Mouse (Mus musculus) testis, adult 2 months (tissue): ENCODE measurements around the gene Nectin4. TPM values are rescaled to one million over a fixed set of nuclear protein-coding genes. Genes with fewer than 3 reads are reported as not detected.
A peak's percentile ranks its signal among the peaks of the same experiment; 100 is the strongest.

Source experiments
- H3K27ac ChIP-seq: fragments of 200-500 bp; 2 replicates; pipeline ENCODE4 v1.5.1; 2012; ENCODE audit warnings: low read depth, low read length; ENCODE audit not compliant: control insufficient read depth, insufficient read depth
- H3K27me3 ChIP-seq: fragments of 200-500 bp; 2 replicates; pipeline ENCODE4 v1.6.1; 2012; ENCODE audit warnings: mild to moderate bottlenecking, low read length, moderate library complexity; ENCODE audit not compliant: control insufficient read depth, insufficient read depth
- H3K36me3 ChIP-seq: fragments of 200-500 bp; 2 replicates; pipeline ENCODE4 v1.6.1; 2012; ENCODE audit warnings: mild to moderate bottlenecking, low read length; ENCODE audit not compliant: control insufficient read depth, insufficient read depth
- H3K4me1 ChIP-seq: fragments of 200-500 bp; 2 replicates; pipeline ENCODE4 v1.6.1; 2012; ENCODE audit warnings: low read length; ENCODE audit not compliant: control insufficient read depth, insufficient read depth
- H3K4me3 ChIP-seq: fragments of 200-500 bp; 2 replicates; pipeline ENCODE4 v1.5.1; 2012; ENCODE audit warnings: low read depth, mild to moderate bottlenecking, low read length, moderate library complexity, mixed read lengths; ENCODE audit not compliant: control insufficient read depth
- CTCF ChIP-seq: fragments of 200-500 bp; IDR thresholded peaks from 2 replicates; pipeline ENCODE4 v1.5.1; 2012; ENCODE audit warnings: low read depth, mild to moderate bottlenecking, inconsistent platforms, low read length, moderate library complexity; ENCODE audit not compliant: control insufficient read depth, insufficient read depth, insufficient replicate concordance
- POLR2A ChIP-seq: fragments of 200-500 bp; IDR thresholded peaks from 2 replicates; pipeline ENCODE4 v1.6.1; 2012; ENCODE audit warnings: low read depth, mild to moderate bottlenecking, inconsistent platforms, low read length, moderate library complexity; ENCODE audit not compliant: control insufficient read depth
- polyA plus RNA-seq: library from polyadenylated mRNA; depleted of rRNA; stranded (reverse); fragments of >200 nt; gene quantifications from 2 replicates; pipeline ENCODE4 v1.2.3, GENCODE M21; 2012

Gene Nectin4
- polyA plus RNA-seq, 1 experiment: 8.5 TPM

DNA sequence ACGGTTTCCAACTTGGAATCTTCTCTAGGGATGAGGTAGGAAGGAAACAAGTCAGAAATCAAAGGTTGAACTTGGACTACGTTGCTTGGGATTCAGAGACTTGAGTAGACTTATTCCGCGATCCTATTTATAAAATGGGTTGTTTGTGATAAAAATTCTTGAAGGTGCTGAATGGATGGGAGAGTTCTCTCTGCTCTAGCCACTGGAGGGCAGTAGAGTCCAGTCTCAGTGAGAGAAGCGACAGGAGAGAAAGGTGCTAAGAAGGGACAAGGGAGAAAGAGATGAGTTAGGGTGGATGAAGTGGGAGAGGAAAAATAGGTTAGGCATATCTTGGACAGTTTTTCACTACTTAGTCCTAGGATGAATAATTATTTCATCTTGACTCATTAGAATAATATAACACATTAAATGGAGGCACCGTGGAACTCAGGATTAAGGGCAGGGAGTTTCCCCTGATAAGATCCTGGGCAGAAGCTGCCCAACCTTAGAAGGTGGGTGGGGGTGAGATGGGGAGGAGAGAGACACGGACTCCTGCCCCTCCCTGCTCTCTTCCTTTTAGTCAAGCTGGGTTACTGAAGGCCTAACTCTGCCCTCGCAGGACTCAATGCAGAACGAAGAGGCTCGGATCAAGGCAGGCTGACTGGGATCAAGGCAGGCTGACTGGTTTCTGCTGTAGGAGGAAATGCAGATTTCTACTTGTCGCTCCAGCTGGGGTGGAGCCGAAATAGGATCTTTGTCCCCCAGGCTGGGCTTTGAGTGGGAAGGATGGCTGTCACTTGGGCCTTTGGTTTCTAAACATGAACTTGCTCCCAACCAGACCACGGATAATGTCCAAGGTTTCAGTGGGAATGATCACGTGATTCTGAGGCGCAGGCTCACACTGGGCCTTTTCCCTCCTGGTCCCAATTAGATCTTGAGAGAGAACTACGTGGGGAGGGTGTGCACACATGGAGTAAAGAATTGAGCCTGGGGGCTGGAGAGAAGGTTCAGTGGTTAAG is 8.5 kb upstream of the Nectin4 start:
- H3K27me3 ChIP-seq: no peaks in the 10 kb centered on the region
- peak overlapping the region; percentile 82 for H3K4me3 ChIP-seq
- H3K36me3 ChIP-seq: no peaks in the 10 kb centered on the region
- TF ChIP-seq CTCF (no peak), POLR2A (no peak)
- H3K4me1 ChIP-seq: peaks cover 12% of the 10 kb centered on the region
- H3K27ac ChIP-seq: peak overlapping the region; percentile 85

DNA sequence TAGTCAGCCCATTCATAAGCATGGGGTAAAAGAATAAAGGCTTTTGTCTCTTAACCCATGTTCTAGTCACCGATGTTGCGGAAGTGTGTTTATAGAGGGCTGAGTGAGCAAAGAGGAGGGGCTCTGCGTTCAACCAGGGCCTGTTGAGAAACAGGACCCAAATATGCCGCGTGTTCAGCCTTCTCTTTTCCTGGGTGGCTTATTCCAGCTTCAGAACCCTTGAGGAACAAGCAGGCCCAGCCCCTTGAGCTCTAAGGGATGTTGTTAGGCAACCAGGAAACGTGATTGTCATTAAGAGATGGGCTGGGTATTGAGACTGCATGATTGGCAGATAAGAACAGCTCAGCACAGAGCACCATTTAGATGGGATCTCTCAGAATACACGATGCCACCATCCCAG is 4.0 kb upstream of the Nectin4 start:
- H3K27ac ChIP-seq: no peak overlapping the region
- TF ChIP-seq CTCF: no peak
- TF ChIP-seq POLR2A: no peak
- no peak overlapping the region for H3K4me3 ChIP-seq
- no peaks in the 10 kb centered on the region for H3K36me3 ChIP-seq
- peaks cover 8% of the 10 kb centered on the region for H3K4me1 ChIP-seq
- no peaks in the 10 kb centered on the region for H3K27me3 ChIP-seq

DNA sequence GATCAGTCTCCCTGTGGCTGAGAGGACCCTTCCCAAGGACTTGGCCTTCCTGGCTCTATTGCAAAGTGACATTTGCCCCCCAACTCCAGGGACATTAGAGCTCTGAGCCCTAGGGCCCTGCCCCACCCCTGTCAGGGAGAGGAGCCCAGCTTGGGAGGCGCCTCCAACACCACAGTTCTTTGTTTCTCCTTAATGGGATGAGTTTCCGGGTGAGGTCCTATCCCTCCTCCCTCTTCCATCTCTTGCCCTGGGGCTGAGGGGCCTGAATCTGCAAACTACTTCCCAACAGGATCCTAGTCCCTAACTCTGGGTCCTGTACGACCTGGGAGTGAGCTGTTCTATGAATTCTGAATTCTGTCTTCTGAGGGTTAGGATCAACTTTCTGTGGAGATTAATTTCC is 3.0 kb downstream of the Nectin4 start:
- Histone ChIP-seq H3K27ac (no peak overlapping the region), H3K27me3 (no peaks in the 10 kb centered on the region), H3K4me1 (peaks cover 2% of the 10 kb centered on the region), H3K36me3 (no peaks in the 10 kb centered on the region), H3K4me3 (no peak overlapping the region)
- TF ChIP-seq CTCF (no peak), POLR2A (no peak)

DNA sequence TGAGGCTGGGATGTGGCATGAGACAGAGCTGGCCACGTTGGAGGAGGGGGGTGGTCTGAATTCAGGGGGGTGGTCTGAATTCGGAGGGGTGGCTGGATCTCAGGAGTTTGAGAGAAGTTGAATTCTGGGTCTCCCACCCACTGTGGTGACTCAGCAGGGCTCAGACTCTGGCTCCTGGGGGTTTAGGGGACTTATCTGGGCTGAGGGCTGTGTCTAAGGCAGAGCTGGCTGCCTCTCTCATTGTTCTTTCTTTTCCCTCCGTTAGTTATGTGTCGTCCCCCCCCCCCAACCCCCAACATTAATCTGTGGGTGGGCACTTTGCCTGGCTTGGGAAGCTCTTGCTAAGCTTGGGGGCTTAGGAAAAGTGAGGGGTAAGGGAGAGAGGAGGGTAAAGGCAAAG is 4.0 kb downstream of the Nectin4 start:
- Histone ChIP-seq H3K36me3 (no peaks in the 10 kb centered on the region), H3K4me3 (no peak overlapping the region), H3K27me3 (no peaks in the 10 kb centered on the region), H3K4me1 (peaks cover 2% of the 10 kb centered on the region), H3K27ac (no peak overlapping the region)
- TF ChIP-seq POLR2A (no peak), CTCF (no peak)

DNA sequence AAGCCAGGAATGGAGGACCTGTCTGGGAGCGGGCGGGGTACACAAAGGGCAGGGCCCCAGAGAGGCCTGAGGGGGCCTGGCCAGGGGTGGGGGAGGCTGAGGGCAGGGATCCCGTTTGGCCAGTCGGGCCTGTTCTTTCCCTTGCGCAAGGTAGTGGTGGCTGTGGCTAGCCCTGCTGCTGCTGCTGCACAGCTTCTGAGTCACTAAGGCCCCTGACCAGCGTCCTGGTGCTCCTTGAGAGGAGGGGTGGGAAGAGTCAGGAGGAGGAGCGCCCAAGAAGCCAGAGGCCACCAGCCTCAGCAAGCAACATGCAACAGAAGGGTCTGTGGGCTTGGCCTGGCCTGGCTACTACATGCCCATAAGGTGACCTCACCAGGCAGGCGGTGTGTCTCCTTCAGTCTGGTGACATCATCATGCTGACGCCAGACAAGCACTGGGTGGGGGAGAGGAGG is 5.8 kb downstream of the Nectin4 start:
- TF ChIP-seq CTCF (no peak), POLR2A (no peak)
- Histone ChIP-seq H3K27ac (no peak overlapping the region), H3K4me1 (peaks cover 2% of the 10 kb centered on the region), H3K27me3 (no peaks in the 10 kb centered on the region), H3K4me3 (no peak overlapping the region), H3K36me3 (no peaks in the 10 kb centered on the region)

DNA sequence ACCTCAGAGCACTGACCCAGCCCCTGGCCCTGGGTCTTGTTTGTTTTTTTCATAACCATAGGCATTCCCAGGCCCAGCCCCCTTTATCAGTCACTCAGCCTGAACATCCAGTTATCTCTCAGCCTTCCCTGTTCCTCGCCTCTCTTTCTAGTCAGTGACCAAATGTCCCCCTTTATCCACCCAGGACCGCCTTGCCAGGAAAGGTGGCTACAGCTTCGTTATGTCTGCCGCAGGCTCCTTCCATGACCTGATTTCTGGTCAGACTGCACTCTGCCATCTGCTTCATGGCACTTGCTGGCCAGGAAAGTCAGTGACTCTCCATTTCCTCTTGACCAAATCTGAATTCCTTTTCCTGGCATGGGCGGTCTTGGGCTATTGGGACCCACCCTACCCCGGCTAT is 8.4 kb downstream of the Nectin4 start:
- H3K27ac ChIP-seq: no peak overlapping the region
- H3K36me3 ChIP-seq: no peaks in the 10 kb centered on the region
- no peaks in the 10 kb centered on the region for H3K27me3 ChIP-seq
- H3K4me3 ChIP-seq: no peak overlapping the region
- peaks cover under 1% of the 10 kb centered on the region for H3K4me1 ChIP-seq
- TF ChIP-seq POLR2A: no peak
- TF ChIP-seq CTCF: no peak

DNA sequence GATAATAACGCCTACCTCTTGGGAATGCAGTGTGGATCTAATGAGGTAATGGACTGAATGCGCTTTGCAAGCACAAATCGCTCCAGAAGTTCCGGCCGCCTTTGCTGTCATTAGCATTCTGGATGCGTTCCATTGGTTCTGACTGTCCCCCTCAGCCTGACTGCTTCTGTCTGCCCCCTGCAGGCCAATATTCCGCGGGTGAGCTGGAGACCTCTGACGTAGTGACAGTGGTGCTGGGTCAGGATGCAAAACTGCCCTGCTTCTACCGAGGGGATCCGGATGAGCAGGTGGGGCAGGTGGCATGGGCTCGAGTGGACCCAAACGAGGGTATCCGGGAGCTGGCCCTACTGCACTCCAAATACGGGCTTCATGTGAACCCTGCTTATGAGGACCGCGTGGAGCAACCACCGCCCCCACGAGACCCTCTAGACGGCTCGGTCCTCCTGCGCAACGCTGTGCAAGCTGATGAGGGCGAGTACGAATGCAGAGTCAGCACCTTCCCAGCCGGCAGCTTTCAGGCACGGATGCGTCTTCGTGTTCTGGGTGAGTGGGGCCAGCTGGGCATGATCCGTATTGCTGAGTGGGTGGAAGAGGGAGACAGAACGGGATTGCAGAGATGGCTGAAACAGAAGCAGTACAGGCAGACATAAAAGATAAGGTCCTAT is 10.2 kb downstream of the Nectin4 start:
- Histone ChIP-seq H3K27ac (no peak overlapping the region), H3K4me3 (no peak overlapping the region), H3K27me3 (no peaks in the 10 kb centered on the region), H3K36me3 (no peaks in the 10 kb centered on the region), H3K4me1 (no peaks in the 10 kb centered on the region)
- TF ChIP-seq CTCF: peak; percentile 39; the same call in 1 of the 2 replicates
- TF ChIP-seq POLR2A: no peak
